ENCODE assay signal across 9 mouse cellular contexts in the genomic region with DNA sequence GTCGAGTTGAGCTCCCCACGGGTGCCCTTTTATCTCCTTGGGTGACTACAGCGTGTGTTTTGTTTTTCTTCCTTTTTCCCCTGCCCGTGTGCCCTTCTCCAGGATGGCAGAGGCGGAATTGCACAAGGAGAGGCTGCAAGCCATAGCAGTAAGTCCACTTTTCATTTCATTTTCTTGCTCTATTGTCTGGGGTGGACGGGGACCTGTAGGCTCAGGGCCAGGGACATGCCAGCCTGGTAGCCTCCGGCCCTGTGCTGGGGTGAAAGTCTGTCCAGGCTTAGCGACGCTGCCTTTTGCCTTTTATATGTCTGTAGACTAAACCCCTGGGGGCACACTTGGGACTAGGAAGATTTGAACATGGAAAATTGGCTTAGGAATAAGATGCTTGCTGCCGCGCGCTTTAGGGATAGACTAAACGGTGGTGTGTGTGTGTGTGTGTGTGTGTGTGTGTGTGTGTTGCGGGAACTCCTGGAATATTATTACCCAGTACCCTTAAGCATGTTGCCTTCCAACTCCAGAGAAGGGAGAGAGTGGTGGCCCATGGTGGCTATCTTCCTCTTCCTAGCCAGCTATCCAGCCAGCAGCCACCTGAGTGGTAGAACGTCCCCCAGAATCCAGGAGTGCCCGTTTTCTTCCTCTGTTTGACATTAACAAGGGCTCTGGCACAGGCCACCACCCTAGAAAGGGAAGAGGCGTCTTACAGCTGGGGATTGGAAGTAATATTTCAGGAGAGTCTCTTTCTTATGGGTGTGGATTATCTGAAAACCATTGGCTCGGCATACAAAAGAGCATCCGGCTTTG. TPM values are rescaled to one million over a fixed set of nuclear protein-coding genes. Genes with fewer than 3 reads are reported as not detected.
A peak's percentile ranks its signal among the peaks of the same experiment; 100 is the strongest.
DNase-seq lines count a peak whose midpoint lies in the region; ATAC-seq and TF ChIP-seq lines count a peak whose summit lies in the region.
"Had no signal": no experiment of that assay in that cellular context is flagged by ENCODE, and none has a peak within 500 bp of the region (broad histone marks: within the 10 kb centered on the region; RNA-seq: fewer than 3 reads in every experiment).

No protein-coding gene starts in this region.

- ATAC-seq in heart, embryonic 13.5 days (ENCODE audit: extremely low read depth, insufficient number of reproducible peaks, low FRiP score, low TSS enrichment): no peak
- ATAC-seq in liver, embryonic 14.5 days (ENCODE audit: insufficient read depth): no peak
- no peak for ATAC-seq in megakaryocyte-erythroid progenitor cell, adult 5-6 weeks (replicated peaks; ENCODE audit: low FRiP score, low TSS enrichment, poor library complexity, severe bottlenecking)

- H3K4me1 ChIP-seq in heart, embryonic 13.5 days: peaks cover 74% of the 10 kb centered on the region
- no peaks in the 10 kb centered on the region for H3K4me1 ChIP-seq in liver, embryonic 14.5 days (replicated peaks; ENCODE audit: control insufficient read depth in 2 of 2, insufficient read depth in 2 of 2, low read length in 1 of 2)

- H3K4me3 ChIP-seq in C2C12 (ENCODE audit: insufficient read depth, poor library complexity, severe bottlenecking): peak overlapping the region; percentile 60
- H3K4me3 ChIP-seq in heart, embryonic 13.5 days: peak overlapping the region; percentile 79
- no peak overlapping the region; a peak in 1 of 4 replicates for H3K4me3 ChIP-seq in liver, embryonic 14.5 days (ENCODE audit: insufficient read depth in 1 of 2, low read depth in 2 of 2, low read length in 2 of 2)
- H3K4me3 ChIP-seq: erythroblast, embryonic 14.5 days had no signal

- peak overlapping the region; percentile 76 for H3K4me2 ChIP-seq in heart, embryonic 13.5 days
- H3K4me2 ChIP-seq in liver, embryonic 14.5 days (ENCODE audit: low read depth): 0 out of 2 replicates have a peak overlapping the region, but pooled peaks have one; percentile 26

- H3K27ac ChIP-seq in heart, embryonic 13.5 days (replicated peaks): peak overlapping the region; percentile 98
- H3K27ac ChIP-seq in liver, embryonic 14.5 days: no peak overlapping the region

- H3K27me3 ChIP-seq in C2C12 (ENCODE audit: control insufficient read depth, insufficient read depth, insufficient read length): no peaks in the 10 kb centered on the region
- H3K27me3 ChIP-seq in heart, embryonic 13.5 days (replicated peaks): no peaks in the 10 kb centered on the region
- peaks cover 12% of the 10 kb centered on the region for H3K27me3 ChIP-seq in liver, embryonic 14.5 days (ENCODE audit: control insufficient read depth, insufficient read depth, low read length)

- H3ac ChIP-seq in C2C12 (ENCODE audit: control insufficient read depth, insufficient read length, low read depth): peak overlapping the region; percentile 80

- TF ChIP-seq EP300 in liver, embryonic 14.5 days (IDR thresholded peaks at IDR 0.05; ENCODE audit: low read depth): no peak

- DNase-seq in adrenal gland, postnatal 14 days: peak; percentile 51
- no peak for DNase-seq in adrenal gland, adult 8-10 months
- no peak for DNase-seq in liver, embryonic 14.5 days (ENCODE audit: low read depth in 3 of 3, low spot score in 3 of 3)
- DNase-seq in ovary, adult 18-20 months (ENCODE audit: low spot score): no peak
- DNase-seq in kidney, postnatal 14 days: no peak

- H3K79me2 ChIP-seq in C2C12 (ENCODE audit: control insufficient read depth, insufficient read depth): peaks cover 52% of the 10 kb centered on the region

- no peak for TF ChIP-seq CTCF in C2C12 (IDR thresholded peaks at IDR 0.05; ENCODE audit: control insufficient read depth, insufficient read depth, insufficient read length)
- TF ChIP-seq CTCF in liver, embryonic 14.5 days (IDR thresholded peaks at IDR 0.05; ENCODE audit: low read depth): no peak

- 22% methylated on average over 19 of the region's 19 CpGs for WGBS in heart, embryonic 13.5 days
- WGBS in liver, embryonic 14.5 days (ENCODE audit: insufficient replicate concordance): 46% methylated on average over 19 of the region's 19 CpGs

- peaks cover 33% of the 10 kb centered on the region for H3K79me3 ChIP-seq in C2C12 (ENCODE audit: low read depth)

- peak overlapping the region; percentile 98 for H3K9ac ChIP-seq in heart, embryonic 13.5 days
- H3K9ac ChIP-seq in liver, embryonic 14.5 days (replicated peaks): no peak overlapping the region

- no peaks in the 10 kb centered on the region for H3K36me3 ChIP-seq in C2C12 (ENCODE audit: control insufficient read depth, insufficient read depth)
- peaks cover 14% of the 10 kb centered on the region for H3K36me3 ChIP-seq in heart, embryonic 13.5 days
- H3K36me3 ChIP-seq in liver, embryonic 14.5 days (replicated peaks; ENCODE audit: control insufficient read depth, insufficient read depth, low read depth): no peaks in the 10 kb centered on the region

- H3K9me3 ChIP-seq in heart, embryonic 13.5 days: no peaks in the 10 kb centered on the region
- H3K9me3 ChIP-seq in liver, embryonic 14.5 days (ENCODE audit: control insufficient read depth, low read length): no peaks in the 10 kb centered on the region

TF ChIP-seq in C2C12, 6 proteins besides CTCF, POLR2A, EP300 and RAD21:
- TF ChIP-seq MAX (IDR thresholded peaks at IDR 0.05) (no peak), FOSL1 (IDR thresholded peaks at IDR 0.05; ENCODE audit: insufficient read depth, low read length, poor library complexity, severe bottlenecking) (no peak), MYOD1 (IDR thresholded peaks at IDR 0.05; ENCODE audit: control insufficient read depth, insufficient read length, low read depth) (no peak), CEBPB (IDR thresholded peaks at IDR 0.05; ENCODE audit: low read depth) (no peak)

RNA-seq across cellular contexts. Expression of a gene that starts 0.5 kb away (rescaled TPM):
- total RNA-seq in adrenal gland, postnatal 14 days (2021): 38.0 and 45.8 TPM in 2 replicates
- total RNA-seq in adrenal gland, adult 8-10 months (2022): 10 to 100 TPM; 35.3 to 97.4 (median 63.1) TPM
- 7.1 TPM for polyA plus RNA-seq in C2C12 (2012; fragmentation: generic; extraction: Trizol)
- 49.3 and 52.6 TPM in 2 replicates for polyA plus RNA-seq in heart, embryonic 13.5 days (2015; fragmentation: Nextera tagmentation; extraction: Ambion mirVana)
- polyA plus RNA-seq in liver, embryonic 14.5 days (2012; rRNA removed): 0.01 TPM in 1 of 2 replicates, not detected in the other
- 0.51 and 0.80 TPM in 2 replicates for polyA plus RNA-seq in liver, embryonic 14.5 days (2014; fragmentation: Nextera tagmentation; extraction: Ambion mirVana)
- not detected in 2 replicates for total RNA-seq in megakaryocyte-erythroid progenitor cell, adult 5-6 weeks (2014; fragmentation: Nextera tagmentation)
- total RNA-seq in megakaryocyte-erythroid progenitor cell, adult 5-6 weeks (2017): not detected in 2 replicates
- polyA plus RNA-seq: erythroblast, embryonic 14.5 days had no signal

Comparison
In these comparisons a context has a peak if more than half of its experiments do, and no peak if none do; other contexts are left out.
1. H3K4me3 ChIP-seq: peak in C2C12 (single experiment) and heart, embryonic 13.5 days (single experiment); none in liver, embryonic 14.5 days (0 of 2).
2. RNA of a gene that starts 0.5 kb away (total RNA-seq): 35.3 to 97.4 TPM in adrenal gland, adult 8-10 months and 38.0 to 45.8 TPM in adrenal gland, postnatal 14 days; not detected in megakaryocyte-erythroid progenitor cell, adult 5-6 weeks; every median in the first group is over 10 times any median in the second.